Mouse (Mus musculus) CD8-positive naive resting alpha-beta T cell, adult 2 months (primary cell): ENCODE results near the gene Supt3.

Source experiments
- DNase-seq, 2 experiments: peaks; one replicate each; pipeline ENCODE4 v3.0.0; 2022; ENCODE audit warnings: low read depth in 2 of 2, low spot score in 2 of 2

Gene Supt3

GRCm38 (mm10) chr17:45053371-45053770 lies 276.4 kb downstream of the Supt3 start:
- no peak for DNase-seq

DNA sequence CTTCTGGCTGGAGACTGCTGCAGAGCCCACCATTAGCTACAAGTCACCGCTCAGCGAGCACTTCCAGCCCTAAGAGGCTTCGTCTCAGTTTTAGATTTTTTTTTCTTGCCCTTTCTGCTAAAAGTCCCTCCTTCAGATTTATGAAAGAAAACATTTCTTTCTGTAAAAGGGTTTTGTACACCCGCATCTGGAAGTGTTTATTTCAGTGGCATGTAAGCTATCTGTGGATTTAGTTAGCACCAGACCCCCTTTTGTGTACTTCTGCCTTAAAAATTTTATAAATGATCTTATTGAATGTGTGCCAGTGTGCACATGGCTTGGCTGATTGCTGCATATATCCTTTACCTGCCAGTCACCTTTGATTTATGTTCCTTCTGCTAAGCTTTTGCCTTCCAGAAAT lies 277.6 kb downstream of the Supt3 start:
- no peak for DNase-seq

DNA sequence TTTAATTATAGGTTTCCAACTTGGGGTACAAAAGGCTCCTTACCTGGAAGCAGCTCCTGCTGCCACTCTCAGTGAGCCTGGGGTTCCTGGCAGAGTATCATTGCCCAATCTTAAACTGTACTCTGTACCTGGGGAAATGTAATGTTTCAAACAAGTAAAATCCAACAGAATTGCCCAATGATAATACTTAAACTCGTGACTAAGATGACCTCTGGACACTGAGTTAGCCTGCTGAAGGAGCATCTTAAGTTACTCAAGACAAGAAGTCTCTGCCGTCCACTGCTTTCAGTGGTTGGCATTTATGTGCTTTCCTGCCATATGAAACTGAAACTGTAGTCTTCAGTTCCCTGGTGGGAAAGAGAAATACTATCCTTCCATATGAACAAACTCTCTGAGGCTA lies 279.9 kb downstream of the Supt3 start:
- no peak for DNase-seq

- no peak for DNase-seq
Observed at GRCm38 (mm10) chr17:45057780-45058179, 280.8 kb downstream of the Supt3 start.

DNA sequence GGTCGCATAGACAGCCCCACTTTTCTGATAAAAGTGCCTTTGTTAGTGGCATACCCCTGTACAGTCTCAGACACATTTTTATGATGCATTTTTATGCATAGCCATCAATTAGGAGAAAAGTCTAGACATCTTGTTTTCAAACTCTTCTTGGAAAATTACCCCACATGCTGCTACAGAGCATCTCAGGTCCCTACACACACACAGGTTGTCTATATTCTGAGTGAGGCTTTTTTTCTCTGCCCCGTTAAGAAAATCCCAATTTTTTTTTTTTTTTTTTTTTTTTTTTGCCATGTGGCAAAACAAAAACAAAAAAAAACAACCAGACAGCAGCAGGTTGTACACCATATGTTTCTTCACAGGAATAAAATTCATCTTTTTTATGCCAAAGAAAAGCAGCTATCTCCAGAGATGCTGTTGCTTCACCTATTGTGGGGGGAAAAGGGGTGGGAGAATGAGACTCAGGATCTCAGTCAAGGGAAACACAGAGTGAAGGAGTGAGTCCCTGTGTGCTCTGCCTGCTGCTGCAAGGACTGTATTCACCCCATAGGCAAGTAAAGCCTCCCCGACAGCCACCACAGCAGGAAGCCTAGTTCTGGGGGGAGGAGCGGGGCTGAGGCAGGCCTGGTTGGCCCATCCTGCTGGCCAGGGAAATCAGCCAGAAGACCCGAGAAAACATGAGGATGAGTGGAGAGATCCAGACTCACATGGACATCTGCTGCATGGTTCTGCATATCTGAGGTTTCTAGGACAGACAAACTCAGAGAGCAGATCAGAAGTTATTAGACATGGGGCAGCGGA lies 281.8 kb downstream of the Supt3 start:
- DNase-seq = no peak

DNA sequence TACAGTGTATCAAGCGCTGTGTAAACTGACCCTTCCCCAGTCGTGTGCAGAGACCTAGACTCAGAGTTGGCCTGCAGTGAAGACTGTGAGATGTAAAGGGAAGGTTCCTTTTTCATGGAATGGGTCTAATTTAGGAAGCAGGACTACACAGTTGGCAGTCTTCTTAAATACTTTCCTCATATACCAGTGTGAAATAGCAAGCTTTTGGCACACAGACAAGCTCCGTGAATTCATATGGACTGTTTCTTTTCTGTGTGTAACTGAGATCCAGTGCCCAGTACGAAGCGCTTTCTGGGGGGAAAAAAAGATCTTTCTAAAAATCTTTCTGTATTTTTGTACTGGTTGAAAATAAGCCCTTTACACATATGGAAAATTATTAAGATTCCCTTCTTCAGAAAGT lies 286.8 kb downstream of the Supt3 start:
- DNase-seq = no peak

DNA sequence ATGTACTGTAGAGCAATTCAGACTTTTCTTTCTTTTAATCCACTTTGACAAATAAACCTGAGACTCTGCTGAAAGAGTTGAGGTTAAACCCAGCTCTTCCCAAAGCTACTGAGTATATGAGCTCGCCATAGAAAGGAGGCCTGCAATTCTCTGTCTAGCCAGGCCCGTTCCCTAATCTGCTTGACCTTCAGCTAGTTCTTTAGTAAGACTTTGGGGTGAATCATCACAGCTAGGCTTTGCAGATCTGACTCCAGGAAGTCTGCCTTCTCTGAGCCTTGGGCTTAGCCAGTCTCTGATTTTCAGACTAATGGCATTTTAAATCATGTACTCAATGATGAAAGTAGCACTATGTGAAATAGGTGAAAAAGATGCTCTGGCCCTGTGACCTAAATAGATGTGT lies 288.5 kb downstream of the Supt3 start:
- DNase-seq = no peak

- no peak for DNase-seq
Observed at GRCm38 (mm10) chr17:45067441-45067840, 290.5 kb downstream of the Supt3 start.

GRCm38 (mm10) chr17:45068321-45068720 lies 291.4 kb downstream of the Supt3 start:
- no peak for DNase-seq

- no peak for DNase-seq
Observed at GRCm38 (mm10) chr17:45072495-45073347, 295.8 kb downstream of the Supt3 start.

- no peak for DNase-seq
Observed at GRCm38 (mm10) chr17:45073348-45073634, 296.3 kb downstream of the Supt3 start.

DNA sequence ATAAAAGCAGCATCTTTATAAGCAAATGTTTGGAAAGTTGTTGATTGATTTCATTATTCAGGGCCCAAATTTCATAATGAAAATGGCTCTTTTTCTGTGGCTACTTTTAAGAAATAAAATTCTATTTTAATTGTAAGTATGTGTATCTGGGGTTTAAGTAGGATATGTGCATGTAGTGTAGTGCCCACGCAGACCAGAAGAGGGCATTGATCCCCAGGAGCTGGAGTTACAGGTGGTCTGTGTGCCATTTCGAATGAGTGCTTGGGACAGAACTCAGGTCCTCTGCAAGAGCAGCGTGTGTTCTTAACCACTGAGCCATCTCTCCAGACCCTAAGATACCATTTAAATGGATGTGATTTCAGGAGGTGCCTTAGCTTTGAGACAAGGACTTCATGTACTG lies 296.8 kb downstream of the Supt3 start:
- DNase-seq = no peak

DNA sequence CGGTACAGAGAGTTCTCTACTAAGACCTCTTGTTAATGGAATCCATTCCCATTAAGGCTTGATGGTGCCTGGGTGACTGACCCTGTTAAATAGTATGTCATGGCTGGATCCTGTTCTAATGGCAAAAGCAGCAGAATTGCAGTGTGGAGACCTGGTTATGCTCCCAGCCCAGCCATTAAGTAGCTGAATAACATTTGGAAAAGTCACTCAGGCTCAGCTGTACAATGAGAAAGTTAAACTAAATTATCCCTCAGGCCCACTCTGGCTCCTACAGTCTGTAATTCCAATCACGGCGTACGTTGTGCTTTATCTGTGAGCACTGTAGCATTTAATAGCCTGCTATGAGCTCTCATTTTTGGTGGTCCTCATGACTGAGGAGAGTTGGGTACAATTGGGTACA lies 300.0 kb downstream of the Supt3 start:
- DNase-seq = no peak

GRCm38 (mm10) chr17:45077921-45078640 lies 301.1 kb downstream of the Supt3 start:
- no peak for DNase-seq

GRCm38 (mm10) chr17:45081521-45081920 lies 304.6 kb downstream of the Supt3 start:
- no peak for DNase-seq

- no peak for DNase-seq
Observed at GRCm38 (mm10) chr17:45081955-45082475, 305.1 kb downstream of the Supt3 start.

DNA sequence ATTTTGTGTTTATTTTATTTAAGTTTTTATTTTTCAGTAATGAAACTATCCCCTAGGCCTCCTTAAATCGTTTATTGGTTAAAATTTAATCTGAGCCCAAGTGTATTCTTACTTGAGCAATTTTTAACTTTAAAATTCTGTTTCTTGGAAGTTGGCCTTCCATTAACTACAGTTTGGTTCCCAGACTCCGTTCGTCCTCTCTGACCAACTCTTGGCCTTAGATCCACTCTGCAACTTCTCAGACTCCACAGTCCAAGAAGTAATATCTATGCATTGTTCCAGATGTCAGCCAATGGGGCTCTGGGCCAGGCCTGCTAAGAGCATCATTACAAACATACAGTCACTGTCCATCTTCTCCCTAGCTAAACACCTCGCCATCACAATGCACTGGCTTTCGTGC lies 309.4 kb downstream of the Supt3 start:
- DNase-seq = no peak

DNA sequence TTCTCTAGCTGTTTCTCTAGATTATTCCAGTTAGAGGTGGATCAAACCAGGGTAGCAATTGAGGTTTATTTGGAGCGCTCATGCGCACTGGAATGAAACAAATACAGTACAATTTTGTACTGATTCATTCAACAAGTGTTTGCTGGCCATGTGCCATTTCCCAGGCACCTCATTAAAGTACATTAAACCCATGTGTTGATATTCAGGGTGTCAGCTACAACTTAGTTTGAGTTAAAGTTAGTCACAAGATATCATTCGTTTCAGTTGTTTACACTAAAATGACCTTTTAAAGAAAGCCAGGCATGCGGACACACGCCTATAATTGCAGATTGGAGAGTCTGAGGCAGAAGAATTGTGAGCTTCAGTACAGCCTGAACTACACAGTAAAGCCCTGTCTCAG lies 310.1 kb downstream of the Supt3 start:
- DNase-seq = no peak

GRCm38 (mm10) chr17:45101064-45101463 lies 324.1 kb downstream of the Supt3 start:
- DNase-seq = no peak

- DNase-seq = no peak
Observed at GRCm38 (mm10) chr17:45115386-45115785, 338.4 kb downstream of the Supt3 start.

DNA sequence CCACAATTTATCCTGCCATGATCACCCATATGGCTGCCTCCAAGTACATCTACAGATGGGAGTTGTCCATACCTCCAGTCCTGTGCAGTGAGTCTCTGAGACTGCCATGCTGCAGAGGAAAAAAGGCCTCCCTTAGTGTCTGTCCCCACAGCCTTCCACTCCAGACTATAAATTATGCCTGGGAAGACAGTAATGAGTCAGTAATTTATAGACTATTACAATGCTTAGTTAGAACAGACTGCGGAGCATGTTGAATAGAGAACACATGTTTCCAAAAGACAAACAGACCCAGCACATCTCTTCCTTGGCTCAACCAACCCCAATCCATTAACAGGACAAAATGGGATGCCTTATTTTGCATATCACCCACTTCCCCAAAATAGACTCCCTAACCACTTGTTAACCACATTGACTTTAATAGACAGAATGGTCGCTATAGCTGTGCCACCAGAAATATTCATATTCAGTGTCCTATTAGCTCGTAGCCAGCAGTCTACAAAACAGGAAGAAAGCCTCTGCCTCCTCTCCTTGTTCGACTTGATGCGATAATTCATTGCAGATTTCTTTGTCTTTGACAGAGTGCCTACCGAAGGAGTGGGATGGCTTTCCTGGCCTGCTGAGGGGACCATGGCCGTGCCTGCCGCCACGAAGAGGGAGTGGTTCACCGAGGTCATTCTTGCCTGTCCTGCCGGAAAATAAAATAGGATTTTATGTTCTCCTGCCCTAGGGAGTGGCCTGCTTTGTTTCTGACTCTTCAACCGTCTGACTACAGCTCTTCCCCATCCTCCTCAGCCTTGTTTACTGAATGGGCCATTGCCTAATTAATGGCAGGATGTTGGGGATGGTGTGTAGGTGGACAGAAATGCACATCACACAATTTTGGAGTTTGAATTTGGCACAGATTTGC lies 341.9 kb downstream of the Supt3 start:
- DNase-seq = no peak
